Mouse (Mus musculus) cerebellum, adult 2 months (tissue): ENCODE measurements at regions not wholly inside any gene's neighbourhood (a gene's known extent, or its start where the extent isn't known, plus 50 kb on each side); places are given as distances from the start of the nearest gene placed in this dataset.

Source experiments
- DNase-seq, 2 experiments: peaks; one replicate each; pipeline ENCODE4 v3.0.0; 2021
- H3K27ac ChIP-seq: fragments of 200-500 bp; 2 replicates; pipeline ENCODE4 v1.5.1; 2012; ENCODE audit warnings: low read length, control low read depth, inconsistent platforms; ENCODE audit not compliant: insufficient read depth
- H3K27me3 ChIP-seq: fragments of 200-500 bp; 2 replicates; pipeline ENCODE4 v1.6.1; 2012; ENCODE audit warnings: inconsistent platforms, mild to moderate bottlenecking, low read length, moderate library complexity; ENCODE audit not compliant: control insufficient read depth, insufficient read depth
- H3K4me1 ChIP-seq: fragments of 200-500 bp; 2 replicates; pipeline ENCODE4 v1.6.1; 2011; ENCODE audit warnings: low read length; ENCODE audit not compliant: control insufficient read depth, insufficient read depth
- H3K4me3 ChIP-seq: fragments of 200-500 bp; replicated peaks from 2 replicates; pipeline ENCODE3; 2011; ENCODE audit warnings: mild to moderate bottlenecking, low read depth, low read length, control low read depth; ENCODE audit not compliant: insufficient read depth
- CTCF ChIP-seq: fragments of 200-500 bp; IDR thresholded peaks from 2 replicates; pipeline ENCODE4 v1.5.1; 2011; ENCODE audit warnings: low read depth, mild to moderate bottlenecking, control low read depth, low read length, moderate library complexity, borderline replicate concordance; ENCODE audit not compliant: insufficient read depth
- POLR2A ChIP-seq: fragments of 200-500 bp; IDR thresholded peaks from 2 replicates; pipeline ENCODE4 v1.6.1; 2011; ENCODE audit warnings: low read length, control low read depth, borderline replicate concordance; ENCODE audit not compliant: insufficient read depth
- WGBS: fragments of 180-500 bp; shearing (Covaris S2); methylation state at CpG from one replicate; pipeline ENCODE4 v1.1.7; 2018; 5-methylcytosine and 5-hydroxymethylcytosine counted together

DNA sequence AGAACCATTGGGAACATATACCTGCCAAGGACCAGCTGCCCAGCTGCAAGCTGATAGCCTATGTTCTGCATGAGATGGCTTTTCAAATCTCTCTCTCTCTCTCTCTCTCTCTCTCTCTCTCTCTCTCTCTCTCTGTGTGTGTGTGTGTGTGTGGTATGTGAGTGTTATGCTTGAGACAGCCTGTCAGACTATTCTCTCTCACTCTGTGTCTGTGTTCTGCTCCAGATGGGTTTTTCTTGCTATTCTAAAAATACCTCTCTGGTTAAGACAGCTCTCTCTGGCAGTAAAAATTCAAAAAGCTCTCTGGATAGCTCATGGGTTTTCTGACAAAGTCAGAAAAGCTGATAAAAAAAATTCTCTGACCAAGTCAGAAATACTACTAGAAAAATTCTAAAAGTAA is 270.4 kb downstream of the Phf14 start:
- Histone ChIP-seq H3K27me3 (no peaks in the 10 kb centered on the region), H3K27ac (no peak overlapping the region), H3K4me1 (no peaks in the 10 kb centered on the region), H3K4me3 (no peak overlapping the region)
- TF ChIP-seq POLR2A = no peak
- no peak for TF ChIP-seq CTCF
- no peak for DNase-seq

DNA sequence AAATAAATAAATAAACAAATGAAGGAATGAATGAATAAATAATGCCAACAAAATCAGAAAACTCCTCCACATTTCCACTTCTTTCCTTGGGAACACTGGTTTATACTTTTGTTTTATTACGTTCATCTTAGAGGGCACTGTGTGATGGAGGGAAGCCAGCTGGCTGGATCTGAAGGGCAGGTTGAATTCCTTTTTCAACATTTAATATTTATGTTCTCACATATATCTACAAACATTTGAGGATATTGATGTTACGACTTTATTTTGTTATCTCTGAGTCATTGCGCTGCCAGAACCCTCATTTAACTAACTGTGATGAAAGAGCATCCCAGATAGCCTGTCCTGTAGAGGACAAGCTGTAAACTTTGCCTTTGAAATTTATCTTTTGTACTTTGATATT is 273.3 kb downstream of the Phf14 start:
- TF ChIP-seq POLR2A = no peak
- TF ChIP-seq CTCF = no peak

DNA sequence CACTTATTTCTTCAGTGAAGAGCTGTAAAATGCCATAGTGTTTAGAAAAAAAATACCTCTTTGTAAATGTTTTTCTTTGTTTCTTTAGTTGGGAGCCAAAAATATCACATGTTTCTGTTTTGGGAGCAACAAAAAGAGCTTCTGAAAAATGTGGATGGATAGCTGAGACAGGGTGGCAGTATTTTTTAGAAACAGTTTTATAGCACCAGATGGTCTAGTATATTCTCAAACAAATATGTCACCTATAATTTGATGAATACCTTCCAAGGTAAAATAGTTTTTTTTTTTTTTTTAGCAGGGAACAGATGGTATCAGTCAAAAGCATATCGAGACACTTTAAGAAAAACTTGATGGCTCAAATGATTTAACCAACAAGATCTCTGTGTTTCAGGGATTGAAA is 302.6 kb downstream of the Phf14 start:
- H3K27me3 ChIP-seq = no peaks in the 10 kb centered on the region
- H3K4me3 ChIP-seq = no peak overlapping the region
- peak in 1 of 2 experiments; percentile 56 for DNase-seq
- H3K27ac ChIP-seq = no peak overlapping the region
- 9% methylated on average over 1 of the region's 1 CpGs for WGBS
- no peak for TF ChIP-seq CTCF
- no peak for TF ChIP-seq POLR2A
- no peaks in the 10 kb centered on the region; the same call in 1 of the 2 replicates for H3K4me1 ChIP-seq

More for the DNA sequence above, 273.3 kb downstream of the Phf14 start:
- Histone ChIP-seq H3K27ac (no peak overlapping the region), H3K4me3 (no peak overlapping the region), H3K4me1 (no peaks in the 10 kb centered on the region), H3K27me3 (no peaks in the 10 kb centered on the region)
- DNase-seq = no peak
- 89% methylated on average over 3 of the region's 3 CpGs for WGBS

DNA sequence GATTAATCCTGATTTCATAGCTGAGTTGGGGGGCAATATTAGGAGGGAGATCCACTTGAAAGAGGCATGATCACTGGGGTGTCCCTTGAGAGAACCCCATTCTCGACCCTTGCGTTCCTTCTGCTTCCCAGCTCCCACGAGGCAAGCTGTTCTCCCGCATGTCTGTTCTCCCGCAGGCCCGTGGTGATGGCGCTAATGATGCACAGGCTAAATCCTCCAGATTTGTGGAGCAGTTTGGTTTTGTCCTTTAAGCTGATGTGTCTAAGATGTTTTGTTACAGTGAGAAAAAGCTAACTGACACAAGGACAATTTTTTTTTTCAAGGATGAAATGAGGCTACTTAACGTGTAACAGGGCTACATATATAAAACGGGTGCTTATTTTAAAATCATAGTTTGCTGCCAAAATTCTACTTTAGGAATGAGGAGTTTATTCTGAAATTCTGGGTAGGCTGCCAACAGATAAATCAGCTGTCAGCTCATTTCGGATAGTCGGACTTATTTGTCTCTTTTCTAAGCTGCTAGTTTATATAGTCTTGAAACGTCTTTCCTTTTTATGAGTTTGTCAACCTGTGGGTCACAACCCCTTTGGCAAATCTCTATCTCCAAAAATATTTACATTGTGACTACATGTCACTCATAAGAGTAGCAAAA is 307.0 kb downstream of the Phf14 start:
- DNase-seq = no peak
- WGBS = 77% methylated on average over 12 of the region's 12 CpGs
- H3K27me3 ChIP-seq = no peaks in the 10 kb centered on the region
- no peak overlapping the region for H3K27ac ChIP-seq
- no peaks in the 10 kb centered on the region; the same call in 1 of the 2 replicates for H3K4me1 ChIP-seq
- TF ChIP-seq CTCF (no peak), POLR2A (no peak)
- H3K4me3 ChIP-seq = no peak overlapping the region

DNA sequence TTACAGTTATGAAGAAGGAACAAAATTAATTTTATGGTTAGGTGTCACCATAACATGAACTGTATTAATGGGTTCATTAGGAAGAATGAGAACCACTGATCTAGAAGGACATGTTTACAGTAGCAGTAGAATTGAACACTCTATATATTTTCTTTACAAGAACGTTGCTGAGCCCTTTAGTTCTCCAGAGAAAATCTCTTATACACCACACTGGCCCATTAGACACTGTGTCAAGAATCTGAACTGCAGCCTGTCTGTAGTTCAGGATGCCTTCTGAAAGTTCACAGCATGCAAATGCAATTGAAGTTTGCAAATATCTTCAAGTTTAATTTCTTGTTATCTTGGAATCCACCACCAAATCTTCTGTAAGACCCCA is 307.6 kb downstream of the Phf14 start:
- no peak for TF ChIP-seq POLR2A
- no peak for TF ChIP-seq CTCF
- Histone ChIP-seq H3K4me1 (no peaks in the 10 kb centered on the region; the same call in 1 of the 2 replicates), H3K27me3 (no peaks in the 10 kb centered on the region), H3K27ac (no peak overlapping the region), H3K4me3 (no peak overlapping the region)
- no peak for DNase-seq
- WGBS = 76% methylated on average over 1 of the region's 1 CpGs

DNA sequence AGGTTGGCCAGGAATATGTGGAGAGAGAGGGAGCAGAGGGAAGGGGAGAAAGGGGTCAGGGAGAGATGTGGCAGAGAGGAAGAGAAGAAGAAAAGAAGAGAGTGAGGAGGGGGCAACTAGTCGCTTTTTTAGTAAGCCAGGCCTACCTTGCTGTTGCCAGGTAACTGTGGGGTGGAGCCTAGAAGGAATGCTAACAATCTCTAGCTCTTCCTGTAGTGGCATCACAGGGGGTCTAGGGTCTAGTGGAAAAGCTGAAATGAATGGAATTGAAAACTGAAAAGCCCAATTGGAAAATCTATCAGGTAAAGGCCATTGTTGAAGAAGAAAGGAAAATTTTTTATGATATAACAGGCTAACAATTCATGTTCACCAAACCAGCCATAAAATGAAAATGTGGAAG is 336.5 kb downstream of the Phf14 start:
- no peak overlapping the region for H3K27ac ChIP-seq
- no peak for DNase-seq
- no peak overlapping the region for H3K4me3 ChIP-seq
- H3K4me1 ChIP-seq = peaks cover 10% of the 10 kb centered on the region
- TF ChIP-seq POLR2A (no peak), CTCF (no peak)
- no peaks in the 10 kb centered on the region for H3K27me3 ChIP-seq
- WGBS = 40% methylated on average over 1 of the region's 1 CpGs

DNA sequence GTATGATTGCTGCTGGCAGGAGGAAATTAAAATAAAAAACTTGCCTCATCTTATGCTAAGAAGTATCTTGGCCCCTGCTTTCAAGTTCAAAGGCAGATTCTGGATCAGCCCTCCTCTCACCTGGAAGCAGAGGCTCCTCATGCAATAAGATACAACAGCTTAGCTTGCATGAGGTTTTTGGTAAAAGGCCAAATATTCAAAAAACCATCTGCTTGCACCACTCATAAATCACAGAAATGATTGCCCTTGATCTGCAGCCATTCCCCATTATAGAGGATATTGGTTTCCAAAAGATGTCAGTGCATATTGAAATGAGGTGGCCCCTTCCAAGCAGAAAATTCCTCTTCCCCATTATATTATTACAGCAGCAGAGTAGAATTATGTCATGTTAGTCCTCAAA is 340.4 kb downstream of the Phf14 start:
- H3K27ac ChIP-seq = no peak overlapping the region
- DNase-seq = peak in 1 of 2 experiments; percentile 66
- peaks cover 10% of the 10 kb centered on the region for H3K4me1 ChIP-seq
- no peaks in the 10 kb centered on the region for H3K27me3 ChIP-seq
- no peak overlapping the region for H3K4me3 ChIP-seq
- no peak for TF ChIP-seq CTCF
- no peak for TF ChIP-seq POLR2A

DNA sequence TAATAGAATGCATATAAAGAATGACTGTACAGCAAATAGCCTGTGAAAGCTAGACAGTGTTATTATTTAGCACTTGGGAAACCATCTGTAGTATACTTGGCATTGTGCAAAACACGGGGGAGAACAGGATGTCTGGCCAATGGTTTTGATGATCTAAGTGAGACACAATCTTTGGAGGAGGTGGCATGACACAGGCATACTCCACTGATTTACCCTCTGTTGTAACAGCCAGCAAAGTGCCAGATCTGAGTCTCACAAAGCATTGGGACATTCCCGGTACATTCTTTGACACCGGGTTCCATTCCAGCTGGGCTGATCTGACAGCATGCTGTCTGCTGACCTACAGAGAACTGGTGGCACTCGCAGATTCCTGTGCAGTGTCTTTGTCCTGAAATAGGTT is 341.0 kb downstream of the Phf14 start:
- Histone ChIP-seq H3K27ac (no peak overlapping the region), H3K27me3 (no peaks in the 10 kb centered on the region), H3K4me1 (peaks cover 10% of the 10 kb centered on the region), H3K4me3 (no peak overlapping the region)
- TF ChIP-seq POLR2A (no peak), CTCF (no peak)
- 7% methylated on average over 4 of the region's 4 CpGs for WGBS
- peak; percentile 75 to 87 for DNase-seq
